Mouse (Mus musculus) heart, embryonic 11.5 days (tissue): ENCODE results near the gene Armt1. TPM values are rescaled to one million over a fixed set of nuclear protein-coding genes. Genes with fewer than 3 reads are reported as not detected.
A peak's percentile ranks its signal among the peaks of the same experiment; 100 is the strongest.

ENCODE experiments used
- ATAC-seq: fragments of 200-750 bp; cut with Nextera tagmentation; replicated peaks from 2 replicates; pipeline ENCODE4 v1.8.0; 2017; ENCODE audit warnings: moderate library complexity; ENCODE audit not compliant: insufficient number of reproducible peaks, low FRiP score, low TSS enrichment
- H3K27ac ChIP-seq: fragments of 300-500 bp; sonication (generic); 2 replicates; pipeline ENCODE4 v1.5.1; 2014; ENCODE audit warnings: mild to moderate bottlenecking, low read depth, low read length
- H3K27me3 ChIP-seq: fragments of 300-500 bp; sonication (generic); 2 replicates; pipeline ENCODE4 v1.6.1; 2014; ENCODE audit warnings: mild to moderate bottlenecking, low read length, mixed read lengths; ENCODE audit not compliant: control insufficient read depth, insufficient read depth
- H3K36me3 ChIP-seq: fragments of 300-500 bp; sonication (generic); 2 replicates; pipeline ENCODE4 v1.6.1; 2014; ENCODE audit warnings: mild to moderate bottlenecking, low read length, moderate library complexity, mixed read lengths; ENCODE audit not compliant: control insufficient read depth, insufficient read depth
- H3K4me1 ChIP-seq: fragments of 300-500 bp; sonication (generic); 2 replicates; pipeline ENCODE4 v1.6.1; 2014; ENCODE audit warnings: low read length; ENCODE audit not compliant: control insufficient read depth, insufficient read depth
- H3K4me2 ChIP-seq: fragments of 300-500 bp; sonication (generic); 2 replicates; pipeline ENCODE4 v1.6.1; 2014; ENCODE audit warnings: mild to moderate bottlenecking, moderate library complexity
- H3K4me3 ChIP-seq: fragments of 300-500 bp; sonication (generic); 2 replicates; pipeline ENCODE4 v1.5.1; 2014; ENCODE audit warnings: low read depth, low read length
- H3K9ac ChIP-seq: fragments of 300-500 bp; sonication (generic); 2 replicates; pipeline ENCODE4 v1.6.1; 2014; ENCODE audit warnings: mild to moderate bottlenecking, low read depth, low read length, moderate library complexity
- H3K9me3 ChIP-seq: fragments of 300-500 bp; sonication (generic); replicated peaks from 2 replicates; pipeline ENCODE4 v1.6.1; 2016; ENCODE audit warnings: low read length; ENCODE audit not compliant: control insufficient read depth
- WGBS: fragments of 180-500 bp; shearing (Covaris S2); extraction: QIAGEN DNeasy Blood & Tissue Kit; methylation state at CpG from one replicate; pipeline ENCODE4 v1.1.7; 2014; ENCODE audit not compliant: insufficient replicate concordance; 5-methylcytosine and 5-hydroxymethylcytosine counted together
- polyA plus RNA-seq: library from polyadenylated mRNA; unstranded; fragments of >200 nt; fragmentation: Nextera tagmentation; extraction: Ambion mirVana; gene quantifications from 2 replicates; pipeline ENCODE4 v1.2.1, GENCODE M21; 2014

The Armt1 gene
- polyA plus RNA-seq, 1 experiment from 2014 or later: 20.2 TPM

GRCm38 (mm10) chr10:4465799-4466198 is 33.5 kb downstream of the Armt1 start:
- no peaks in the 10 kb centered on the region for H3K27me3 ChIP-seq
- 75% methylated on average over 7 of the region's 7 CpGs for WGBS
- ATAC-seq: no peak
- H3K9me3 ChIP-seq: no peaks in the 10 kb centered on the region
- no peaks in the 10 kb centered on the region for H3K4me1 ChIP-seq
- H3K4me2 ChIP-seq: no peak overlapping the region
- H3K9ac ChIP-seq: no peak overlapping the region
- H3K27ac ChIP-seq: no peak overlapping the region
- H3K36me3 ChIP-seq: no peaks in the 10 kb centered on the region
- H3K4me3 ChIP-seq: no peak overlapping the region

GRCm38 (mm10) chr10:4469406-4469805 is 37.1 kb downstream of the Armt1 start:
- no peak for ATAC-seq
- H3K4me3 ChIP-seq: no peak overlapping the region
- H3K36me3 ChIP-seq: no peaks in the 10 kb centered on the region
- WGBS: 71% methylated on average over 3 of the region's 3 CpGs
- H3K27ac ChIP-seq: no peak overlapping the region
- no peak overlapping the region for H3K4me2 ChIP-seq
- no peaks in the 10 kb centered on the region for H3K9me3 ChIP-seq
- no peaks in the 10 kb centered on the region for H3K4me1 ChIP-seq
- H3K27me3 ChIP-seq: no peaks in the 10 kb centered on the region
- H3K9ac ChIP-seq: no peak overlapping the region

GRCm38 (mm10) chr10:4473591-4473993 is 41.3 kb downstream of the Armt1 start:
- no peak overlapping the region for H3K4me3 ChIP-seq
- H3K4me2 ChIP-seq: no peak overlapping the region
- no peaks in the 10 kb centered on the region for H3K9me3 ChIP-seq
- no peaks in the 10 kb centered on the region for H3K27me3 ChIP-seq
- 53% methylated on average over 11 of the region's 11 CpGs for WGBS
- ATAC-seq: peak; percentile 69; the same call in 1 of the 2 replicates
- H3K36me3 ChIP-seq: no peaks in the 10 kb centered on the region
- H3K9ac ChIP-seq: no peak overlapping the region
- H3K27ac ChIP-seq: no peak overlapping the region
- H3K4me1 ChIP-seq: no peaks in the 10 kb centered on the region

DNA sequence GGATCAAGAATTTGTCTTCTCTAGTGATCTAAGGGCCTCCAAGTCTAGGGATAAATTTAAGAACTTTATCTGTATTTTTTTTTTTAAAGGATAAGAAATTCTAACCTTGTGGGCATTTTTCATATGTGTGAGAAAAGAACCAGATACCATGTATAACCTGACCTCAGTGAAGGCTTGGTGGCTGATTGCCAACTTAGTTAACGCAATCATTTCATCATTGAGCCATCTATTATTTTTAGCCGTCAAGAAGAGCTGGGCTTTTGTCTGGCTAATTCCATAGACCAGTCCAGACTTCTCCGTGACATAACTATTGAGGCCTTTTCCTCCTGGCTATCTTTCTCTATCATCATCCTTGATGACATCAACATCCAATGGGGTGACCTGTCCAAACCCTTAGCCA is 43.2 kb downstream of the Armt1 start:
- WGBS: 85% methylated on average over 3 of the region's 3 CpGs

DNA sequence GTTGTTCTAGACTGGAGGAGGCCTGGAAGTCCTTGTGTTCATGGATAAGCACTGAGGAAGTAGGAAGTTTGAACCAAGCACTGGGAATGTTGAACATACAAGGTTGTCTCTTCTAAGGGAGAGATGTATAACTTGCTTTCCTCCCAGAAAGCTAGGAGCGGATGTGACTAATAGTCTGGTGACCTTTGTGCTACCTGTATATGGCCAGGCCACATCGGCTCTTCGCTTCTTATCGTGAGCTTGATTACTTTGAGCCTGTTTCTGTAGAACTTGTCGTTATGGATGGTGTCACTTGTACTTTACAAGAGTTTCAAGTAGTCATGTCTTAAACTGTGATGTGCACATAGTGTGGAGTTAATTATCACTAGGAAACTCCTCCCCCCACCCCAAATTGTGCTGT is 44.3 kb downstream of the Armt1 start:
- Histone ChIP-seq H3K4me2 (no peak overlapping the region), H3K9me3 (no peaks in the 10 kb centered on the region), H3K4me1 (no peaks in the 10 kb centered on the region), H3K27ac (no peak overlapping the region), H3K4me3 (no peak overlapping the region), H3K36me3 (no peaks in the 10 kb centered on the region), H3K27me3 (no peaks in the 10 kb centered on the region), H3K9ac (no peak overlapping the region)
- no peak for ATAC-seq
- whole genome bisulfite sequencing: 75% methylated on average over 5 of the region's 5 CpGs

More for the DNA sequence above, 43.2 kb downstream of the Armt1 start:
- Histone ChIP-seq H3K4me1 (no peaks in the 10 kb centered on the region), H3K9ac (no peak overlapping the region), H3K4me3 (no peak overlapping the region), H3K9me3 (no peaks in the 10 kb centered on the region), H3K36me3 (no peaks in the 10 kb centered on the region), H3K27ac (no peak overlapping the region), H3K4me2 (no peak overlapping the region), H3K27me3 (no peaks in the 10 kb centered on the region)
- ATAC-seq: no peak

DNA sequence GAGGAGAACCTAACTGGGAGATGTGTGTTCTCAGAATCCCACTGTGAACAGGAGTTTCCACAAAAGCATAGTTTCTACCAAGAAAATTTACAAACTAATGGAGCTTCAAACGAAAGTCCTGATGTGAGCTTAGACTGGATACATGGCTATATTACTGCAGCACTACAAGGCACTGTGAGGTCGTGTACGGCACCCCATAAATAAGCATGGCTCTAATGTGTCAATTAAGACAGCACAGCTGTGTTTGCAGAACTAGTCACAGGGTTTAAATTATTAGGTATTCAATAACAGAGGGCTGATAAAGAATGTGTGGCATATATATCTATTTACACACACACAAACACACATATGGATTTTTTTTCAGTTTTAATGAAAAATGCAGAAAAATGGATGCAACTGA is 48.7 kb downstream of the Armt1 start:
- H3K27ac ChIP-seq: no peak overlapping the region
- no peaks in the 10 kb centered on the region for H3K4me1 ChIP-seq
- no peak for ATAC-seq
- H3K36me3 ChIP-seq: no peaks in the 10 kb centered on the region
- WGBS: 79% methylated on average over 3 of the region's 3 CpGs
- no peaks in the 10 kb centered on the region for H3K27me3 ChIP-seq
- no peak overlapping the region for H3K4me2 ChIP-seq
- no peak overlapping the region for H3K9ac ChIP-seq
- H3K9me3 ChIP-seq: no peaks in the 10 kb centered on the region
- H3K4me3 ChIP-seq: no peak overlapping the region

DNA sequence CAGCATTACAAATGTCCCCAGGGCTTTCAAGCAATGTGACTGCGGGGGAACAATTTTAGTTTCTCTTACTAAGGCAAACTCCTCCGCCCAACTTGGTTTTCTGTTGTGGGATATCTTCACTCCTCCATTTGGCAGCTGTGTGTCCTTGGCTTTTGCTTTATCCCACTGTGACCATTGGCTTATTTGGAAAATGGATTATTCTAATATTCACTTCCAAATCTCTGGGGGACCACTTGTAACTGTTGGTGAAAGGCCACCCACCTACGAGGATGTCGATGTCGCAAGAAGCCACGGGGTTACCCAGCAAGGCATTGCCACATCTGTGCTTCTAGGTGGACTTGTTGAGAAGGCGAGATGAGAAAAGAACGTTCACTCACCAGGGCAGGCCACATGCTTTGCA is 49.4 kb downstream of the Armt1 start:
- no peak overlapping the region for H3K4me3 ChIP-seq
- no peak overlapping the region for H3K4me2 ChIP-seq
- no peak overlapping the region for H3K9ac ChIP-seq
- ATAC-seq: no peak
- H3K36me3 ChIP-seq: no peaks in the 10 kb centered on the region
- H3K4me1 ChIP-seq: no peaks in the 10 kb centered on the region
- H3K27ac ChIP-seq: no peak overlapping the region
- WGBS: 79% methylated on average over 8 of the region's 8 CpGs
- H3K27me3 ChIP-seq: no peaks in the 10 kb centered on the region
- no peaks in the 10 kb centered on the region for H3K9me3 ChIP-seq

DNA sequence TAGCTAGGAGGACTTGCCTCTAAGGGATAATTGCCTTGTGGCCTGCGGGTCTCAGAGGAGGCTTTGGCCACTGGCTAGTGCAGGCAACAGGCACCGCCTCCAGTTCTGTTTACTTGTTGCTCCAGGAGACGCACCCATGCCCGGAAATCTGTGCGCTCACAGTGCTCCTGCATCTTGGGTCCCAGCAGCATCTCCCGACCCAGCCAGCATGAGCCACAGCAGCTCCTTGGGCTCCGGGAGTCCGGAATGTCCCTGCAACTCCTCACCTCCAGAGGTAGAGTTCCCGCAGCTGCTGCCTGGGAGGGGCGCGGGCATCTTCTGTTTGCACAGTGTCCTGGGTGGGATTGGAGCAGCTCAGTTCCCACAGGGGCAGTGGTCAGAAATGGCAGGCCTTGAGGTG is 50.1 kb downstream of the Armt1 start, which contains the start of gene Ccdc170:
Gene Ccdc170, plus strand, starts transcription at position 148 of the 400 bp plus-strand sequence.
- H3K9ac ChIP-seq: no peak within 1 kb of the TSS
- H3K27ac ChIP-seq: no peak within 1 kb of the TSS
- ATAC-seq: no peak
- no peaks in the 10 kb centered on the region for H3K9me3 ChIP-seq
- H3K4me3 ChIP-seq: no peak within 1 kb of the TSS
- no peaks in the 10 kb centered on the region for H3K36me3 ChIP-seq
- no peaks in the 10 kb centered on the region for H3K4me1 ChIP-seq
- 39% methylated on average over 11 of the region's 11 CpGs for WGBS
- no peak within 1 kb of the TSS for H3K4me2 ChIP-seq
- H3K27me3 ChIP-seq: no peaks in the 10 kb centered on the region

GRCm38 (mm10) chr10:4483848-4484247 is 51.6 kb downstream of the Armt1 start:
- no peak for ATAC-seq
- H3K27ac ChIP-seq: no peak overlapping the region
- no peaks in the 10 kb centered on the region for H3K36me3 ChIP-seq
- no peak overlapping the region for H3K9ac ChIP-seq
- H3K4me1 ChIP-seq: no peaks in the 10 kb centered on the region
- H3K27me3 ChIP-seq: no peaks in the 10 kb centered on the region
- no peak overlapping the region for H3K4me3 ChIP-seq
- WGBS: 78% methylated on average over 1 of the region's 1 CpGs
- H3K4me2 ChIP-seq: no peak overlapping the region
- no peaks in the 10 kb centered on the region for H3K9me3 ChIP-seq
